Mouse (Mus musculus) spleen, postnatal 14 days (tissue): ENCODE measurements around the gene Glmp.
"Not testable (repeated sequence)": the region's sequence is repeated elsewhere in the genome, so short reads cannot be mapped to it uniquely, and the experiment has no call there.

Experiments
- DNase-seq, 2 experiments: peaks; one replicate each; pipeline ENCODE4 v3.0.0; 2021 to 2022; ENCODE audit warnings: low spot score in 2 of 2

The Glmp gene

GRCm38 (mm10) chr3:88335436-88336053, 10.7 kb downstream of the Glmp start:
- no peak for DNase-seq

GRCm38 (mm10) chr3:88336058-88337013, 11.5 kb downstream of the Glmp start, which contains the start of the genes Tmem79 and Smg5:
TSS of gene Tmem79 (minus strand) at chr3:88336148.
TSS of gene Smg5 (plus strand) at chr3:88336260.
- DNase-seq, result peak; percentile 94 to 96

- DNase-seq, result no peak
Measured at GRCm38 (mm10) chr3:88337367-88338020, 12.7 kb downstream of the Glmp start.

GRCm38 (mm10) chr3:88338316-88338715, 13.5 kb downstream of the Glmp start:
- no peak for DNase-seq

- DNase-seq, result no peak
Measured at GRCm38 (mm10) chr3:88339006-88339405, 14.2 kb downstream of the Glmp start.

GRCm38 (mm10) chr3:88350732-88351131, 25.9 kb downstream of the Glmp start:
- DNase-seq, result no peak

GRCm38 (mm10) chr3:88352907-88353306, 28.1 kb downstream of the Glmp start:
- no peak for DNase-seq

GRCm38 (mm10) chr3:88354396-88355165, 29.8 kb downstream of the Glmp start:
- DNase-seq, result no peak

- DNase-seq, result no peak
Measured at GRCm38 (mm10) chr3:88359584-88359983, 34.8 kb downstream of the Glmp start.

GRCm38 (mm10) chr3:88359989-88360388, 35.2 kb downstream of the Glmp start:
- no peak for DNase-seq

GRCm38 (mm10) chr3:88361096-88361495, 36.3 kb downstream of the Glmp start:
- no peak for DNase-seq

GRCm38 (mm10) chr3:88361612-88362313, 36.9 kb downstream of the Glmp start:
- no peak for DNase-seq

- peak in 1 of 2 experiments; percentile 26 for DNase-seq
Measured at GRCm38 (mm10) chr3:88363700-88364099, 38.9 kb downstream of the Glmp start.

GRCm38 (mm10) chr3:88364337-88364736, 39.5 kb downstream of the Glmp start, which contains the start of gene Paqr6:
TSS of gene Paqr6 (plus strand) at chr3:88364584.
- peak; percentile 72 to 73 for DNase-seq

- no peak for DNase-seq
Measured at GRCm38 (mm10) chr3:88365705-88366361, 41.0 kb downstream of the Glmp start.

GRCm38 (mm10) chr3:88366830-88367428, 42.1 kb downstream of the Glmp start:
- DNase-seq, result peak; percentile 42 to 50

- DNase-seq, result not testable (repeated sequence)
Measured at GRCm38 (mm10) chr3:88367517-88367916, 42.7 kb downstream of the Glmp start.

- DNase-seq, result not testable (repeated sequence)
Measured at GRCm38 (mm10) chr3:88368511-88368910, 43.7 kb downstream of the Glmp start.

GRCm38 (mm10) chr3:88372643-88373042, 47.8 kb downstream of the Glmp start, which contains the start of gene Bglap3:
TSS of gene Bglap3 (minus strand) at chr3:88372743.
- not testable (repeated sequence) for DNase-seq
